Mouse (Mus musculus): Measurements from ENCODE around the gene Cryl1.

Gene Cryl1

GRCm38 (mm10) chr14:57230264-57231015, 167.9 kb downstream of the Cryl1 start:
- no peak for DNase-seq

Data from thymus, postnatal 4 days (tissue).